Mouse (Mus musculus) spleen, adult 2 months (tissue): ENCODE results near the gene Cldn9.

ENCODE experiments used
- CTCF ChIP-seq: fragments of 200-500 bp; IDR thresholded peaks from 2 replicates; pipeline ENCODE4 v1.5.1; 2011; ENCODE audit warnings: mild to moderate bottlenecking, inconsistent platforms; ENCODE audit not compliant: insufficient read depth, insufficient read length, insufficient replicate concordance; ENCODE audit errors: extremely low read depth
- POLR2A ChIP-seq: fragments of 200-500 bp; IDR thresholded peaks from 2 replicates; pipeline ENCODE4 v1.6.1; 2011; ENCODE audit warnings: low read depth, low read length, inconsistent platforms

DNA sequence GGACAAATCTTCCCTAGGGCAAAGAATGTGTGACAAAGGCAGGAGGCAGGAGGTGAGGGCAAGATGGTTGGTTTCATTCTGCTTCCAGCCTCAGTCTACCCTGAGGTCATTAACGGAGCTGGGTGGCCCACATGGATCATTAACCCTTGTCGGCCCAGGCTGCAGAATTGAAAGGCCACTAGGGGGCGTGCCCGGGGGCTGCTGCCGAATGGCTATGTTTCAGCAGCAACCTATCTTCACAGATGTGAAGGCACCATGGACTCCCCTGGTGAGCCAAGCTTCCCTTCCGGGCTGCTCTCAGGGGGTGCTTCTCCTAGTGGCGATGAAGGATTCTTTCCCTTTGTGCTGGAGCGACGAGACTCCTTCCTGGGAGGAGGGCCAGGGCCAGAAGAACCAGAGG, 22.3 kb downstream of the Cldn9 start:
- peak; percentile 37; the same call in 1 of the 2 replicates for TF ChIP-seq CTCF
- no peak for TF ChIP-seq POLR2A
